Mouse (Mus musculus) kidney, embryonic 14.5 days (tissue): ENCODE results near the gene Gm49355. TPM values are rescaled to one million over a fixed set of nuclear protein-coding genes. Genes with fewer than 3 reads are reported as not detected.
A peak's percentile ranks its signal among the peaks of the same experiment; 100 is the strongest.
"Not testable (repeated sequence)": the region's sequence is repeated elsewhere in the genome, so short reads cannot be mapped to it uniquely, and the experiment has no call there.

Source experiments
- ATAC-seq: fragments of 200-750 bp; cut with Nextera tagmentation; 2 replicates; pipeline ENCODE4 v1.8.0; 2017; ENCODE audit warnings: moderate number of reproducible peaks, mild to moderate bottlenecking, moderate TSS enrichment, moderate library complexity; ENCODE audit not compliant: low FRiP score, low TSS enrichment
- H3K27ac ChIP-seq: fragments of 300-500 bp; sonication (generic); 2 replicates; pipeline ENCODE4 v1.5.1; 2014; ENCODE audit warnings: low read depth, mild to moderate bottlenecking, low read length, moderate library complexity, mixed read lengths
- H3K27me3 ChIP-seq: fragments of 300-500 bp; sonication (generic); 2 replicates; pipeline ENCODE4 v1.6.1; 2014; ENCODE audit warnings: mild to moderate bottlenecking, low read length; ENCODE audit not compliant: control insufficient read depth, insufficient read depth
- H3K36me3 ChIP-seq: fragments of 300-500 bp; sonication (generic); 2 replicates; pipeline ENCODE4 v1.6.1; 2014; ENCODE audit warnings: low read length, mixed read lengths; ENCODE audit not compliant: control insufficient read depth, insufficient read depth
- H3K4me1 ChIP-seq: fragments of 300-500 bp; sonication (generic); 2 replicates; pipeline ENCODE4 v1.6.1; 2014; ENCODE audit warnings: low read length, mixed read lengths; ENCODE audit not compliant: control insufficient read depth, insufficient read depth
- H3K4me2 ChIP-seq: fragments of 300-500 bp; sonication (generic); replicated peaks from 2 replicates; pipeline ENCODE4 v1.6.1; 2014; ENCODE audit warnings: low read depth, mild to moderate bottlenecking, low read length
- H3K4me3 ChIP-seq: fragments of 300-500 bp; sonication (generic); 2 replicates; pipeline ENCODE4 v1.5.1; 2014; ENCODE audit warnings: mild to moderate bottlenecking, low read length
- H3K9ac ChIP-seq: fragments of 300-500 bp; sonication (generic); 2 replicates; pipeline ENCODE4 v1.6.1; 2014; ENCODE audit warnings: low read depth, mild to moderate bottlenecking, low read length, moderate library complexity
- H3K9me3 ChIP-seq: fragments of 300-500 bp; sonication (generic); 2 replicates; pipeline ENCODE4 v1.6.1; 2016; ENCODE audit warnings: low read length; ENCODE audit not compliant: control insufficient read depth
- WGBS: fragments of 180-500 bp; shearing (Covaris S2); extraction: QIAGEN DNeasy Blood & Tissue Kit; methylation state at CpG from one replicate; pipeline ENCODE4 v1.1.7; 2014; 5-methylcytosine and 5-hydroxymethylcytosine counted together
- polyA plus RNA-seq: library from polyadenylated mRNA; unstranded; fragments of >200 nt; fragmentation: Nextera tagmentation; extraction: Ambion mirVana; gene quantifications from 2 replicates; pipeline ENCODE4 v1.2.1, GENCODE M21; 2014

Gm49355 gene
- 0.21 TPM in 1 of 2 replicates, not detected in the other for polyA plus RNA-seq

DNA sequence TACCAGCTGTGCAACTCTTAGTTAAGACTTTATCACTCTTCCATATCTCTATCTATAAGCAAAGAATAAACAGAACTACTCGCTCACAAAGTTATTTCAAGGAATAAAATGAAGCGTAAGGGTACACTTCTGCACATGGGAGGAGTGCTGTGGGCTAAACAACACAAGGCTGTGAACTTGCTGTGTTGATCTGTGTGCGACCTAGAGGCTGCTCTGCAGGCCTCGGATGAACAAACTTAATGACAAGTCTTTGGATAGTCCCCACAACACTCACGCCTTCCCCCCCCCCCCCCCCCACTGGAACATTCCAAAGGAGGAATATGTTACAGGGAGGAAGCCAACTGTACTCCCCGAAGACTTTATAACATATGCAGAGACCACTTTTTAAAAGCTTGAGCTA, at the start of gene Gm49355:
Gm49355 (plus strand) TSS at position 336 of the 400 bp plus-strand sequence.
- Histone ChIP-seq H3K27me3 (no peaks in the 10 kb centered on the region), H3K4me2 (peak within 1 kb of the TSS; percentile 54), H3K9ac (peak within 1 kb of the TSS; percentile 76), H3K9me3 (no peaks in the 10 kb centered on the region), H3K36me3 (no peaks in the 10 kb centered on the region; the same call in 1 of the 2 replicates), H3K4me1 (no peaks in the 10 kb centered on the region), H3K4me3 (peak within 1 kb of the TSS; percentile 66), H3K27ac (peak within 1 kb of the TSS; percentile 94)
- ATAC-seq, result 0 out of 2 replicates have a peak, but pooled peaks have one; percentile 7
- WGBS, result 80% methylated on average over 6 of the region's 6 CpGs

DNA sequence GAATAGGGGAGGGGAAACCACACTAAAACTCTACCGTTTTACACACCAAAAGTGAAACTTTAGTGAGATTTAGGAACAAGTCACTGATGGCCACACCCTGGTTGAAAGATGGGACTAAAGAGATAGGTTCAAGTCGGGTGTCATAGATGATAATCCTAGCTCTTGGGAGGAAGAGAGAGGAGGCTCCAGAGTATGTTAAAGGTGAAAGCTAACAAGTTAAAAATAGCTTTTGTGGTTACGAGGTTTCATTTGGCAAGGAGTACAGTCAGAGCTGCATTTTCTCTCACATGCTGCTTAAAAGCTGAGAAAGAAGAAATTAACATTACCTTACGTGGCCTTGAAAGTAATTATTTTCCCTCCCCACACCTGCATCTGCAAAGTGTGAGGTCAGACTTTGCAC, 40.0 kb upstream of the Gm49355 start:
- Histone ChIP-seq H3K27me3 (no peaks in the 10 kb centered on the region), H3K9ac (no peak overlapping the region), H3K9me3 (no peaks in the 10 kb centered on the region), H3K4me1 (no peaks in the 10 kb centered on the region), H3K4me2 (no peak overlapping the region), H3K27ac (no peak overlapping the region), H3K4me3 (no peak overlapping the region), H3K36me3 (peaks cover 7% of the 10 kb centered on the region)
- ATAC-seq, result no peak
- WGBS, result 74% methylated on average over 4 of the region's 4 CpGs

DNA sequence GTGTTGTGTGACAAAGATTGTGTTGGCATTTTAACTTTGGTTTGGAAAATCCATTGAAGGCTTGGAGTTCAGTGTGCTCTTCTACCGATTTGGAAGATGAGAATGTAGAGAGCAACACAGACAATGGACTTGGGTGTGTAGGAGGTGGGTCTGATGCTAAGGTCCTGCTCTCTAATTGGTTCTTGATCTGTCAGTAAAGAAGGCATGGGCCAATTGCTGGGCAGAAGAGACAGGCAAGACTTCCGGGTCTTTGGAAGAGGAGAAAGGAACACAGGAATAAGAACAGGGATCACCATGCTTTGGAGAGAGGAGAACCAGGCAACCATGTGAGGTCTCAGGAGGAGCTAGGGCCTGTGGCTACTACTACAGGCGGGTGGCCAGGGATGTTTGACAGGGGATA, 7.7 kb upstream of the Gm49355 start:
- Histone ChIP-seq H3K9me3 (no peaks in the 10 kb centered on the region), H3K27ac (no peak overlapping the region), H3K36me3 (no peaks in the 10 kb centered on the region), H3K4me1 (no peaks in the 10 kb centered on the region), H3K27me3 (no peaks in the 10 kb centered on the region), H3K4me3 (no peak overlapping the region), H3K4me2 (no peak overlapping the region), H3K9ac (no peak overlapping the region)
- WGBS, result 67% methylated on average over 3 of the region's 3 CpGs
- ATAC-seq, result no peak

DNA sequence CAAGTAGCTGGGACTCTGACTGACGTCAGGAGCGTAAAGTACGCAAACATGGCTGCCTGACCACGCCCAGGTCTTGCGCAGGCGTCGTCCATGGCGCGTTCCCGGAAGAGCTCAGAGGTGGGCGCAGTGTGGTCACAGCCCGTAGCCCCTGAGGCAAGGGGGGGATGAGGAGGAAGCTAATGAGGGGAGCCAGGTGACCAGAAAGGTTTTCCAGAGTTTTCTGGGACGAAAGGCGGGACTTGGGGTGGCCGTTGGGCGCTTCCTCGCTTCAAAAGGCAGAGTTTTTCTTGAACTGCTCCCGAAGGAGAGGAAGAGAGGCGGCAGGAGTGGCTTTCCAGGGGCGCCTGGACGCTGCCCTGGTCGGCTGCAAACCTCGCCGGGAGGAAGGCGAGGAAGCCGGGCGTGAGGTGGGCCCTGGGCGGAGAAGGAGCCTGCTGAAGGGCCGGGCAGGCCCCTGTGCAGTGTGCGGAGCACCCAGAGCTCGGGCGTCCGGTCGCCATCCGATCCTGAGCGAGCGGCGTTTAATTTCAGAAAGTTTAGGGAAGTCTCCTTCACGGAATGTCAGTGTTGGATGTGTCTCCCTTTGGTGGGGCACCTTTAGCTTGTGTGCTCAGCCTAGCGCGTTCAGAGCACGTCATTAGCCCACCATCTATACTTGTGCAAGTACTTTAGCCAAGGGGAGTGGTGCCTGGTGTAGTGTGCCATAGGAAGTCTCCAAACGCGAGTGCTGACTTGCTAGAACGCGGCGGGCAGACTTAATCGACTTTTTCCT, 551 bp downstream of the Gm49355 start, which contains the start of gene 3830406C13Rik:
3830406C13Rik (plus strand) TSS at position 33 of the 772 bp plus-strand sequence.
- Histone ChIP-seq H3K36me3 (no peaks in the 10 kb centered on the region; the same call in 1 of the 2 replicates), H3K27ac (peak within 1 kb of the TSS; percentile 94), H3K4me3 (peak within 1 kb of the TSS; percentile 66), H3K4me2 (peak within 1 kb of the TSS; percentile 54), H3K27me3 (no peaks in the 10 kb centered on the region), H3K9ac (peak within 1 kb of the TSS; percentile 76), H3K9me3 (no peaks in the 10 kb centered on the region), H3K4me1 (no peaks in the 10 kb centered on the region)
- peak; percentile 100 for ATAC-seq
- WGBS, result under 1% methylated on average over 48 of the region's 48 CpGs

DNA sequence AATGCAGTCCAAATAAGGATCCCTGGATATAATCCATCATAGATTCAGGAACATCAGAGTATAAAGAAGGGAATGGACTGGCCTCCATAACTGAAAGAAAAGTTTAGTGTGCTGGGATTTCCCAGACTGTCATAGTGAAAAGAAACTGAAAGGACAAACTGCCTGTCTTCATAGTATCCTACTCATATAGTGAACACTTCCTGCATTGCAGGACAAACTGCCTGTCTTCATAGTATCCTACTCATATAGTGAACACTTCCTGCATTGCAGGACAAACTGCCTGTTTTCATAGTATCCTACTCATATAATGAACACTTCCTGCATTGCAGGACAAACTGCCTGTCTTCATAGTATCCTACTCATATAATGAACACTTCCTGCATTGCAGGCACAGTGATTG, 6.0 kb downstream of the Gm49355 start:
- H3K36me3 ChIP-seq, result not testable (repeated sequence)

DNA sequence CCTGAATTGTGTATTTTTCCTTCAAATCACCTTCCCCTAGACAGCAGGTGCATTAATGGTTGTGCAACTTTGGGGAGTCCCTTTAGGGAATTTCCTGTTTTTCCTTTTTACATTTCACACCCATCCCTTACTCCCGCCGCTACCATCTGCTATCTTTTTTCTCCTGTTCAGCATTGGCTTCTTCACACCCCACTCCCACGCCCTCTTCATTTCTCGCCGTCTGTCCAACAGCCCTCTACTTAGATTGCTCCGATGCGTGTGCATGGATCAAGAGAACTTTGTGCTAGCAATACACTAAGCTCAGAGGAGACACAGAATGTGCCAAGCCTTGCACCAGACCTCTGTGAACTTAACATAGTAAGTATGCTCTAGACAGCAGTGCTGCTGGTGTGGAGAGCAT, 12.6 kb downstream of the Gm49355 start:
- no peaks in the 10 kb centered on the region for H3K9me3 ChIP-seq
- H3K4me1 ChIP-seq, result no peaks in the 10 kb centered on the region
- H3K9ac ChIP-seq, result no peak overlapping the region
- no peak for ATAC-seq
- H3K4me2 ChIP-seq, result no peak overlapping the region
- peaks cover 9% of the 10 kb centered on the region; the same call in 1 of the 2 replicates for H3K36me3 ChIP-seq
- no peak overlapping the region for H3K4me3 ChIP-seq
- 77% methylated on average over 7 of the region's 7 CpGs for WGBS
- no peak overlapping the region for H3K27ac ChIP-seq
- no peaks in the 10 kb centered on the region for H3K27me3 ChIP-seq

More for the DNA sequence above, 6.0 kb downstream of the Gm49355 start:
- not testable (repeated sequence) for H3K4me3 ChIP-seq, ATAC-seq, H3K9ac ChIP-seq, H3K27me3 ChIP-seq, H3K27ac ChIP-seq, H3K9me3 ChIP-seq, H3K4me1 ChIP-seq, H3K4me2 ChIP-seq

DNA sequence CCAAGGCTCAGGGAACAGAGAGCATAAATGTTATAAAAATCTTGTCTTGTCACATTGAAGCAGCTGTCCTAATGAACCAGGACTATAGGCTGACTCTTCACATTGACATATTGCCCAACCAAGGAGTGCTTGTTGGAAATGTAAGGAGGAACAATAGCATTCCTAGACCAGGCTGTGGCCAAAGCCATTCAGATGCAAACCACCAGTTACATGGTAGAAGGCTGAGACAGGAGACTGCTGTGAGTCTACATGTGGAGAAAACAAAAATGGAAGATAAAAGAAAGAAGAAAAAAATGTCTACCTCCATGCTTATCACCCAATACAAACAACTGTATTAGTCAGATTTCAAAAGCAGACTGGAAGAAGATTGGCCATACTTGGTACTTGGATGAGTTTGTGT, 15.4 kb downstream of the Gm49355 start:
- no peak overlapping the region for H3K4me3 ChIP-seq
- no peaks in the 10 kb centered on the region for H3K9me3 ChIP-seq
- 0 out of 2 replicates have a peak, but pooled peaks cover 9% of the 10 kb centered on the region for H3K36me3 ChIP-seq
- H3K27ac ChIP-seq, result no peak overlapping the region
- no peak overlapping the region for H3K9ac ChIP-seq
- no peak overlapping the region for H3K4me2 ChIP-seq
- no peaks in the 10 kb centered on the region for H3K4me1 ChIP-seq
- H3K27me3 ChIP-seq, result no peaks in the 10 kb centered on the region
- no peak for ATAC-seq

DNA sequence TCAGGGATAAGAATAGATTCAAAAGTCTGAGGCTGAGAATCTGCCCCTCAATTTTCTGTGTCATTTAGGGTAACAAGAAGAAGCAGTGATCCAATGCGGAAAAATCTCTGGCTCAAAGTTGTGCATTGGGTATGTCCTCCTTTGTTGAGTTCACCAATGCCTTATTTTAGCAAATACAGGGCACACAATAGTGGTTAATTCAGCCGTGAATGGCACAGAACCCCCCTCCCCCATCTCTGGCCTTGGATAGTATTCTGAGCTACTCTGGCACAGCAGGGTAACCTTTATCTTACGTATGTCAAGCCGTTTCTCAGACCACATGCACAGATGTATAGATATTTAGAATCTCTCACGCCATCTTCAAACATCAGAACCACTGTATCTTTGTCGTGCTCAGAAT, 15.9 kb downstream of the Gm49355 start:
- H3K9ac ChIP-seq, result no peak overlapping the region
- no peak overlapping the region for H3K4me2 ChIP-seq
- 0 out of 2 replicates have a peak, but pooled peaks cover 9% of the 10 kb centered on the region for H3K36me3 ChIP-seq
- no peaks in the 10 kb centered on the region for H3K27me3 ChIP-seq
- no peaks in the 10 kb centered on the region for H3K9me3 ChIP-seq
- ATAC-seq, result no peak
- H3K27ac ChIP-seq, result no peak overlapping the region
- WGBS, result 85% methylated on average over 6 of the region's 6 CpGs
- H3K4me3 ChIP-seq, result no peak overlapping the region
- H3K4me1 ChIP-seq, result no peaks in the 10 kb centered on the region

DNA sequence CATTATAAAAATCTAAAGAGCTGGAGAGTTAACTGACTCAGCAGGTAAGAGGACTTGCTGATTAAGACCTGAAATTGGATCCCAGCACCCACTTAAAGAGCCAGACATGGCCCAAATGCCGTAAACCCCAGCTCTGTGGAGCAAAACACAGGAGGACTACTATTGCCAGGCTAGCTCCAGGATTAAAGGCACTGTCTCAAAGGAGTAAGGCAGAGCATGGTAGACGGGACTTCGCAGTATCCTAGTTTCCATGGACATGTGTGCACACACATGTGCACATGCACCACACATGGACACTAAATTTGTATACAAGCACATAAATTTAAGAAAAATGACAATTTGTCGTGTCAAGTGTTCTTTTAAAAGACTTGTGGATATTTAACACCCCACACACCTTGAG, 16.5 kb downstream of the Gm49355 start:
- Histone ChIP-seq H3K27ac (no peak overlapping the region), H3K4me1 (no peaks in the 10 kb centered on the region), H3K4me2 (no peak overlapping the region), H3K36me3 (0 out of 2 replicates have a peak, but pooled peaks cover 9% of the 10 kb centered on the region), H3K4me3 (no peak overlapping the region), H3K27me3 (no peaks in the 10 kb centered on the region), H3K9ac (no peak overlapping the region), H3K9me3 (no peaks in the 10 kb centered on the region)
- ATAC-seq, result no peak
- WGBS, result 70% methylated on average over 4 of the region's 4 CpGs
